Mouse (Mus musculus) T-helper 17 cell (primary cell): ENCODE measurements around the gene Lcn10.
"Not testable (repeated sequence)": the region's sequence is repeated elsewhere in the genome, so short reads cannot be mapped to it uniquely, and the experiment has no call there.

Source experiments
- in situ Hi-C, 2 experiments: fragments of 300-600 bp; cut with MboI, MseI; formaldehyde crosslinking; loops; 1 replicate in 1 of 2; 2 replicates in 1 of 2; pipeline ENCODE4 v1.15.1; 2025; ENCODE audit warnings: high pct_unique_total_duplicates in 2 of 2

Lcn10 gene

DNA sequence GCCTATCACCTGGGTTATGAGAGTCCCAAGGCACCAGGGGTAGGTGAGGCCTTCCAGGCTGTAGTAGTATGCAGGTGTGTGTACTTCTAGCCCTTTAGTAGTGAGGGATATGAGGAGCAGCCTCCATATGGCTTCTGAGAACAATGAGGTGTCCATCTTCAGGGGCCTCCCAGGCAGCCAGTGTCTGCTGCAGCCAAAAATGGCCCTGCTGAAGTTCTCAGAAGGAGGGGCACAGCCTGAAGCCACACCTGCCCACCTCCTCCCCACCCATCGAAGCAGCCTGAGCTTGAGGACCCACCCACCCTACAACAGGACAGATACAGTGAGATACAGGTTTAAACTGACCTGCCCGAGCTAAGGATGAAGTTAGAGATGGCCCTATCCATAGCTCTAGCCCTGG is at the start of gene Lcn10:
Lcn10 (plus strand) TSS at position 301 of the 400 bp plus-strand sequence.
- in situ Hi-C loops: no loop called here

DNA sequence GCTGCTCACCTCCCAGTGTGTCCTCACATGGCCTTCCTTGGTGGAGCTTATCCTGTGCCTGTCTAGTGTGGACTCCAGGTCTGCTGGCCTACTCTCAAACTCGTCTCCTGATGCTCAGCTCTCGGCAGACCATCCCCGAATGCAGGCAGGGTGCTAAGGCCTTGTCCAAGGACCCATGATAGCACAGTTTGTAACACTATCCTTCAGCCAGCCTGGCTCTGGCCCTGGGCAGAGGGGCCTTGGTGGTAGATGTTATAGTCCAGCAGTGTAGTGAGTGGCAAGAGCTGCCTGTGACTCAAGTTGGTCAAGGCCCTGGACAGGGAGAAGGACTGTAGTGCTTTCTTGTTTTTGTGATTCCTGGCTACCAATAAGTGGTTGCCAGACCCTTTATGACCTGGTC is 48.9 kb upstream of the Lcn10 start:
- in situ Hi-C loops: no loop called here

DNA sequence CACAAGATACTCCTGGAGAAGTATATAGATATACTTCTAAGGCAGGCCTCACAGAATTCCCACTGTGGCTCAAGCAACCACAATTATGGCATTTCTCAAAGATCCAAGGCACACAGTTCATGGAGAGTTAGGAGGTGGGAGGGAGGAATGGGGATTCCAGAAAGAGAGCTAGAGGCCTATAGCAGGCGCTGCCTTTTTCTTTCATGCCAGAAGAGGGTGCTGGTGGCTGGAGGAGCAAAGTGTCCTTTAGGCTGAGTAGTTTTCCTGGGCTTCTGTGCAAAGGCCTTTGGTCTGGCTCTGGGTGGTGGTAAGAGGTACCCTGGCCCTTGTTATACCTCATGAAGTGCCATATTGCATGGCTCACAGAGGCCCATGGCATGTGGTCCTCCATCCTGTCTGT is 48.5 kb upstream of the Lcn10 start:
- in situ Hi-C loops: no loop called here

DNA sequence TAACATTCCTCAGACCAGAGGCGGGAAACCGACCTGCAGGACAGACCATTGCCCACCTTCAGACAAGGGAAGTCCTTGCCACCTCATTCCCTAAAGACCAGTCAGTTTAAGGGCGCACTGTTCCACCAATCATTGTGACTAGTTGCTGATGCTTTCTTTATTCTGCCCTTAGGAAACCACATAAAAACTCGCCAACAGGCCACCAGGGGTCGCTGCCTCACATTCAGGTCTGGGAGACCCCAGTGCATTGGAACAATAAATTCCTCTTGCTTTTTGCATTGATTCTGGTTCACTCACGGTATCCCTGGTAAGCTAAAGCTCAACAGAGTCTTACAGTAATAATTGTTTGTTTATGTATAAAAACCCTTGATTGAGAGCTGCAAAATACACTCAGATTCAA is 42.6 kb upstream of the Lcn10 start:
- in situ Hi-C loops: no loop called here

DNA sequence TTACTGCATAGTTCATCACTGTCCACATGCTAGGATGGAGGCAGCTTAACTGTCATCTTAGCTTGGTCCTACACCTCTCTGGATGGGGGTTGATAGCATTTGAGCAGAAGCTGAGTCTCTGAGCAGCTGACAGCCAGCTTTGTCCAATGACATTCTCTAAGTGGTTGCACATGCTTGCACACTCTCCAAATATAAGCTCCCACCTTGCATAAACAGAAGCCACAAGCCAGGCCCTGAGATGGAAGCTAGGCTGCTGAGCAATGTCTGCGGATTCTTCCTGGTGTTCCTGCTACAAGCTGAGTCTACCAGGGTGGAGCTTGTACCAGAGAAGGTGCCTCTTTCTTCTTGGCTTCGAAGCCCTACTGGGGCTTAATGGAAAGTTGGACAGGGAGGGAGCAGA is 29.6 kb upstream of the Lcn10 start, which contains the start of gene Lcn8:
Lcn8 (plus strand) TSS at position 219 of the 400 bp plus-strand sequence.
- in situ Hi-C loops: no loop called here

DNA sequence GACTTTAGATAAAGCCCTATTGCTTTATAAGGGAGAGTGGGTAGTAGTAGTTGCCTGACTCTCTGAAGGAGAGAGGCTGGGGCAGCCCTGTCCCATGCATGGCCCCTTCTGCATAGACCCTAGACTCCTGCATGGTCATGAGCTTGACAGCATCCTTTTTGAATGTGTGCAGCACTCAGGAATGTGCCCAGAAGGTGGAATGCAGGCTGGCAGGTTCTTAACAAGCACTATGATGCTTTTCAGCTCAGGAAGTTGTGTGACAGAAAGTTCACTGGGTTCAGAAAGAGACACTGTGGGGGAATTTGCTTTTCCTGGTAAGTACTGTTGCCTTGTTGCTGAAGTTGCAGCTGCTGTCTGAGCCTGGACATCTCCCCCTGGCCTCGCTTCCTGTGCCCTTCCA is 28.0 kb upstream of the Lcn10 start:
- in situ Hi-C loops: no loop called here

DNA sequence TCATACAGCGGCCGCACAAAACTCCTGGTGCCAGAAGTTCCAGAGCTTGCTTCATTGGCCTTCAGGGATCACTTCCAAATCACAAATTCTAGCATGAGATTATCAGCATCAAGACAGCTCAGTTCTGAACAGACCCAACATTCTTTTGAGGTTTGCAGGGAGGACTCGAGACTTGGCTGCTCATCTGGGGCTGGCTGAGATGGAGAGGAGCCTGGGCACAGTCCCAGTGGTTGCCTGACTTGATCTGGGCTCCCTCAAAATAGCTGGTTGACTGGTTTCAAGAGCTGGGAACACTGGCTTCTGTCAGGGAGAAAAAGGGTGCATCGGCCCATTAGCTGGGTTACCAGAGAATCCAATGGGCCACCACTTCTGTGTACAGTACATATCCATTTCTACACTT is 25.8 kb upstream of the Lcn10 start:
- in situ Hi-C loops: no loop called here

DNA sequence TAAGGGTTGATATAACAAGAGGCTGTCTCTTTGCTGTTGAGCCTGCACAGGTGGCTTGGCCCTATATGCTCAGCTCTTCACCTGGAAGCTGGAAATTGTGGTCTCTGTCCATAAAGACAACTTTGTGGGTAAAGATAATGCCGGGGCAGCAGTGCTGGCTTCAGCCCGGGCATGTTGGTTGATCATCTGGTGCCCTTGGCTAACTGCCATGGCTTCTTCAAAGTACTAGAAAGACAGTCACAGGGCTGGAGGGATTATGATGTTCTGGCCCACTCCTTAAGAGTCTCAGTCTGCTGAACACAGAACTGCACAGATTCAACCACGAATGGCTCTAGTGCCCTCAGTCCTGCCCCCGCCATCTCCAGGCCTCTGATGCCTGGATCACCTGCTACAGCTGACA is 25.3 kb upstream of the Lcn10 start:
- in situ Hi-C loops: no loop called here

DNA sequence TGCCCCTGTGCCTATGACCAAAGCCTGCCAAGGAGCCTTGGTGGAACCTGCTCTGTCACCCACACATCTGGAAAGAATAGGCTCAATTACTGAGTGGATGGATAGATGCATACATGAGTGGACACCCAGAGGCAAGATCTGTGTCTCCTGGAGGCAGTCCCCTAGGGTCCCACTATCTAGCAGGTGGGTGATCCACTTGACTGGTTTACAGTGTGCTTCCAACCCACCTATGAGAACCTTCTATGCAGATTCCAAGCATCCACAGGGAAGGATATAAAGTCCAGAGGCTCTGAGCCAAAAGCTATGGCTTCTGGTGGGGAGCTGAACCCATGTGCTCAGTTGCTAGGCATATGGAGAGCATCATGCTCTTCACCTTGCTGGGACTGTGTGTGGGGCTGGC is 24.9 kb upstream of the Lcn10 start, which contains the start of gene Lcn5:
Lcn5 (plus strand) TSS at position 301 of the 400 bp plus-strand sequence.
- in situ Hi-C loops: no loop called here

DNA sequence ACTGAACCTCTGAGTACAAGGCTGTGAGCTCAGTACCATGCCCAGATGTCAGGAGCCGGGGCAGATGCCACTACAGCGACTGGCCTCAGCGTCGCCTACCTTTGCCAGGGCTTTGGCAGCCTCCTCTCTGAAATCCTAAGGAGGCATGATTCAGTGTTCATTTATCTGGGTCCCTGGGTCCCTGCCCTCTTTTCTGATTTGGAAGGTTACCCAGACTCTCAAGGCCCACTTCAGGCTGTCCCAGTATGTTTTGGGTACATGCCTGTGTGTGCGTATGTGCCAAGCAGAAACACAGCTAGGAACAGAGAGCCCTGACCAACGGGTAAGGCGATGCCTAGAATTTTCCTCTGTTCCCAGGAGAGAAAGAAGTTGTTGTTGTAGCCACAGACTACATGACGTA is 22.2 kb upstream of the Lcn10 start:
- in situ Hi-C loops: no loop called here

DNA sequence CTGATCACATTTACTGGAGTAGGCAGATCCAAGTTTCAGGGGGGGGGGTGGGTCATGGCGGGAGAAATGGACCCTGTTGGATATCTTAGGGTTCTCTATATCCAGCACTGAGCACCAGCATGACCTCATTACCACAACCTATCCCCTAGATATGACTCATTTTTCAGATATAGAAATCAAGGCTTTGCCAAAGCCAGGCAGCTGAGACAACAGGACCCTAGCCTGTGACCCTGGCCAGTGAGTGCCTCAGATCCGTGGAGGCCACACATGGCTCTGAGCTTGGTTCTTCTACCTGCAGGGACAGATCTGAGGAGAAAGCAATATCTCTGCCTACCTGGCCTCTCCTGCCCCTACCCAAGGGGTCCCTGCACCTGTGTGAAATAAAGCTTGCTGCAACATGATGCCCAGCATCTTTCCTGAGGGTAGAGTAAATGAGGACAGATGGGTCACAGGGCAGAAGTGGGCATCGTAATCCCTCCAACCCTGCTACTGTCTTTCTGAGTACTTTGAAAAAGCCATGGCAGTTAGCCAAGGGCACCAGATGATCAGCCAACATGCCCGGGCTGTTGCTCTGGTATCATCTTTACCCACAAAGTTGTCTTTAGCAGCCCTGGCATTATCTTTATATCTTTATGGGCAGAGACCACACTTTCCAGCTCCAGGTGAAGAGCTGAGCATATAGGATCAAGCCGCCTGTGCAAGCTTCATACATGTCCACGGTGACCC is 21.1 kb upstream of the Lcn10 start:
- in situ Hi-C loops: no loop called here

DNA sequence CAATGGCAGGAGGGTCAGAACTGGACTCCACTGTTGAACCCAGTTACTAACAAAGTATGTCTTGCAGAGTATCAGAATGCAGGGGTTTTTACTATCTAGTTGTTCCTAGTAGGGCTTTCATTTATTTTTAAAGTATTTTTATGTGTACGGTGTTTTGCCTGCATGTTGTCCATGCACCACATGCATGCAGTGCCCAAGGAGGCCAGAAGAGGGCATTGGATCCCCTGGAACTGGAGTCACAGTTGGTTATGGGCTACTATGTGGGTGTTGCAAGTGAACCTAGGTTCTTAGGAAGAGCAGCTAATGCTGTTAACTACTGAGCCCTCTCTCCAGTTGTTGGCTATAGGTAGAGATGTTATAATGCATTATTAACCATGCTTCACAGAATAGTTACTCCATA is 19.0 kb upstream of the Lcn10 start:
- in situ Hi-C loops: no loop called here

DNA sequence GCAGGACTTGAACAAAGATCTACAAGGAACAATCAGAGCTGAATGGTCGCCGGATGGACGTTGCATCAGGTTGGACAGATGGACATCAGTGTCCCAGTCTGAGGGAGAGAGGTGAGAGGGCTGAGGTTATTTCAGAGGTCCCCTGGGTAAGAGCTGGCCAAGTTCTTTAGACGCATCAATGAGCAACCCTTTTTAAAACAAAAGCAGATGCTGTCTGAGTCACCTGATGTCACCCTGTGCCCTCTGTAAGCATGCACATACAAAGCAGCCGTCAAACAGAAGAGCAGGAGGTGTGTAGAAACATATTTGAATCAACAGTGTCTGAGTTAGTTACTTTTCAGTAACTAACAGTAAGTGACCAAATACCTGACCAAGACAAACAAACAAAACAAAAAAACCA is 18.4 kb upstream of the Lcn10 start:
- in situ Hi-C loops: no loop called here

DNA sequence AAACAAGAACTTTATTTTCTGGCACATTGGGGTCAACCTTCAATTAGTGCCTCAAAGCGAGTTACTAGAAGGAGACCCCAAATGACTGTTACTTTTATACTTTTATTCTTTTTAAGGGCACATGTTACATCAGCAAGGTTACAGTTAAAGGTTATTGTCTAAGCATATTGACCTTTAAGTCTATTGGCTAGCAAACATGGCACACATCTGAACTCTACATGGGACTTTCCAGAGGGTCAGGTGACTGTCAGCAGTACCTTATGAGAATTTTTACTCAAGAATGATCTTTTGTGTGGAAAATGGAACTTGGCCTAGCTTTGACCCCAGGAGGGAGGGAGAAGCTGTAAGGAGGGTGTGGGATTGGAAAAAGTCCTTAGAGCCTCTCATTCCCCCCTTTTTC is 16.0 kb upstream of the Lcn10 start:
- in situ Hi-C loops: no loop called here

DNA sequence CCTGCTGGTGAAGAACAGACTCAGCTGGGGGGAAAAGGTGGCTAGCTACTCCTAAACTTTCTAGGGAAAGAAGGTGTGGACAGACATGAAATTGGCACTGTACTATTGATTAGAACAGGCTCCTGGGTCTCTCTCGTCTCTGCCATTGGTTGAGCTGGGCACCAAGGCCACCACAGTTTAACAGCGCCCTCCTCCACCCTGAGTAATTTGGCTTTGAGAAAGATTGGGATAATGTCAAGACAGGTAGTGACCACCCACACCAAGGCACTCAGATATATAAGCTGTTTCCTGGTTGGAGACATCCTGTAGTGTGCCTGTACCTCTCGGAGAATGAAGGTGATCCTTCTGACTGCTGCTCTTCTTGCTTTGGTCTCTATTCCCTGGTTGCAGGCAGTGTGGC is 6.0 kb upstream of the Lcn10 start, which contains the start of gene Lcn6:
Lcn6 (plus strand) TSS at position 301 of the 400 bp plus-strand sequence.
- in situ Hi-C loops: no loop called here

DNA sequence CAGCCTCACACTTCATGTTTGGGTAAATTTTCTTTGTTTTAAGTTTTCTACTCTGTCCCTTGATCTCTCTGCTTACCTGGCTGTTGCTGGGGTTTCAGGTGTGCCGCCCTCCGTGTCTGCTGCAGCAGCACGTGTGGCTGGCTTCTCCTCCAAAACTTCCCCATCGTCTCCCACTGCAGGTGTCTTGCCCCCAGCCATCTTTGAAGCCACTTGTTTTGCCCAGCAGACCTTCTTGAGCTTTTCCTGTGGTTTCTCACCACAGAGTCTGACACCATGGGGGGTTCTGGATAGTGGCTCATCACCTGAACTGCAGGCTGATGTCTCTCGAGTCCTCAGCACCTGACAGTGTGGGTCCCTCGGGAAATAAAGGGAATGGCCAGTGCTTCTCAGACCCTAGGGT is 3.0 kb upstream of the Lcn10 start:
- in situ Hi-C loops: no loop called here

DNA sequence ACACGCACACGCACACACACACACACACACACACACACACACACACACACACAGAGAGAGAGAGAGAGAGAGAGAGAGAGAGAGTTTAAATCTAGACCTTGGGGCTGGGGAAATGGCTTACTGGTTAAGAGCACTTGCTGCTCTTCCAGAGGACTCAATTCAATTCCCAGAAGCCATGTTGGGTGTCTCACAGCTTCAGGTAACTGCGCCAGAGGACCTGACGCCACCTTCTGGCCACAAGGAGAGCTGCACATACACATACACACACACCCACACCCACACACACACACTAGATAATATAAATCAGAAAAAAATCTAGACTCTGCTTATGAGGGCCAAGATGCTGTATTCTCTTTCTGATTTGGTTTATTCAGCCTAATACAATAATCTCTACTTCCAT is 4.4 kb downstream of the Lcn10 start:
- in situ Hi-C loops: no loop called here

DNA sequence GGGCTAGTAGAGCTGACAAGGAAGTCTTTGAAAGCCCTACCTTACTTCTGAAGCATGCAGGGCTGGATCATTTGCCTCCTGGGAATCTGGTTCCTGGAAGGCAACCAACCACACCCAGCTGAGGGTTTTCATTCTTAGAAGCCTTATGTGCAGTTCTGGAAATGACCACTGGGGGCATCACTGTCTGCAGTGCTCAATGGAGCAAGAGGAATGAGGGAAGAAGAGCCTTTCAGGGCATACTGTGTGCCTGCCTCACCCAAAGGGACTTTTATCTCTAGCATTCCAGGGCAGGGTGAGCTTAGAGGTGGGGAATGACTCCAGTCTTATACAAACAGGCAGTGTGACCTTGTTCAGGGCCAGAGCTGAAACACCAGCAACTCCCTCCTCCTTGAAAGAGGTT is 12.1 kb downstream of the Lcn10 start:
- in situ Hi-C loops: no loop called here

DNA sequence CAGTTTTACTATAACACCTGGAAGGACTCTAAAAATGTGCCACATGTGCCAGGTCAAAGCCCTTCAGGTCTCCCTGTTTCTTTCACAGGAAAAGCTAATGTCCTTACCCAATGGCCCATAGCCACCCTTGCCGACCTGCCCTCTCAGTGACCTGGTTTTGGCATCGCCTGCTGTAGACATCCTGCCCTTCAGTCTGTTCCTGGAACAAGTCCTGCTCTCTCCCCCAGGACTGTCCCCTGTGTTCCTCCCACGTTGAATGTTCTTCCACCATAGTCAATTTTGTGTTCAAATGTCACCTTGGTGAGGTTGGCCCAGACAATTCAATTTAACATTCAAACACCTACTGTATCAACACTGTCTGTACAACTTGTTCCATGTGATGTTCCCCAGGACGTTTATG is 14.4 kb downstream of the Lcn10 start:
- in situ Hi-C loops: no loop called here

DNA sequence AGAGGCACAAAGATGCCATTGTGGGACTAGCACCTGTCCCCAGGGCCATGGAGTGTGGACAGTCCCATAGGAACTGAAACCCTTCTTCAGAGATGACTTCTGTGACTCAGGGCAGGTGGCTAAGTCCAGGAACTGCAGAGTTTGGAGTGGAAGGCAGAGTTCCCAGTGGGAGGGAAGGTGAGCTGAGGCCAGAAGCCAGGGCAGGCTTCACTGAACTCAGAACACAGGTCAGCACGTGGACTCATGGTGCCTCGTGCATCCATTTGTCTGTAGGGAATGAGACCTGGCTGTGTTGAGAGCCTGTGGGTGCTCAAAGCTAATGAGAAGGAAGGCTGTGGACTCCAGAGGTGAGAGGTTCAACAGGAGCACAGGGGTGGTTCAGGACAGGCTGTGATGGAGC is 16.2 kb downstream of the Lcn10 start:
- in situ Hi-C loops: no loop called here

DNA sequence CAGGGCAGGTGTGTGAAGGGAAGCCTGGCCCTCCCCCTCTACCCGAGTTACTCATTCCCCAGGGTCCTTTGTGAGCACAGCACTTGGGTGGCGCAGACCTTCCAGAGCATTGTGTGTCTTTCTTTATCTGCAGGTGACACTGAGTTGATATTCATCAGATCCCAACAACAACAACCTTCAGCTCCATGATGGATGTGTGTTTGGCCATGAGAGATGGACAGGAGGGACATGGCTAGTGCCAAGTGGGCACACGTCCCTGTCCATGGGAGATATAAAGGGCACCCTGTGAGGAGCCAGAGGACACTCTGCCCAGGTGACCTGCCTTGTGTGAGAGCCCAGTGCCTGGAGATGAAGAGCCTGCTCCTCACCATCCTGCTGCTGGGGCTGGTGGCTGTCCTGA is 17.2 kb downstream of the Lcn10 start, which contains the start of gene Obp2a:
Obp2a (plus strand) TSS at position 301 of the 400 bp plus-strand sequence.
- in situ Hi-C loops: not testable (repeated sequence)

DNA sequence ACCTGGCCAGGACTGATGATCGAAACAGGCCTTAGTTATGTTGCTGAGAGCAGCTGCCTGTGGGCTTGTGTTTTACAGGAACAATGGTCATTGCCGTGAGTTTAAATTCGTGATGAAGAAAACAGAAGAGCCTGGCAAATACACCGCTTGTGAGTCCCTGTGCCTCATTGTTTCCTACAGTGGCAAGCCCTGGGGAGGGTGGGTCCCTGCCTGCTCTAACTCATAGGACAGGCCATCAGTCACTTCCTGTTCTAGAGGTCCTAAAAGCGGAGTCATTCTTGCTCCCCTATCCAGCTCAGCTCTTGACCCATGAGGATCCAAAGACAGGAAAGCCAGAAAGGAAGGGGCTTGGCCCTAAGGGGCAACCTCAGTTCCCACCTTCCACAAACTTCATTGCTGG is 18.5 kb downstream of the Lcn10 start:
- in situ Hi-C loops: no loop called here

DNA sequence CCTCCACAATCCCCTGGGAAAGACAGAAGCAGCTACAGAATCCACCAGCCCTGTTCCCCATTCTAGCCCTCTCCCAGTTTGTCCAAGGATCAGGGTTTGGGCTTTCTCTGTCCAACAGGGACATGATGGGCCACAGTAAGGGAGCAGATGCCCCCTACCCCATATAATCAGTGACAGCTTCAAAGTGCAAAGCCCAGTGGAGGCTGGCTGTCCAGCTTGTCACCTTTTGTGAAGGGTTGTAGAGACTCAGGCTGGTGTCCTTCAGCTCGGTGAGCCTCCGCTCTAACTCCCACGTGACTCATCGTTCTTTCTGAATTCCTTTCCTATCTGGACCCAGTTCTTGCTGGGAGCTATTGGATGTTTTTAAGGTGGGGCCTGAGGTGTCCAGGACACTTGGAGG is 21.2 kb downstream of the Lcn10 start:
- in situ Hi-C loops: no loop called here
